In the genomic region with DNA sequence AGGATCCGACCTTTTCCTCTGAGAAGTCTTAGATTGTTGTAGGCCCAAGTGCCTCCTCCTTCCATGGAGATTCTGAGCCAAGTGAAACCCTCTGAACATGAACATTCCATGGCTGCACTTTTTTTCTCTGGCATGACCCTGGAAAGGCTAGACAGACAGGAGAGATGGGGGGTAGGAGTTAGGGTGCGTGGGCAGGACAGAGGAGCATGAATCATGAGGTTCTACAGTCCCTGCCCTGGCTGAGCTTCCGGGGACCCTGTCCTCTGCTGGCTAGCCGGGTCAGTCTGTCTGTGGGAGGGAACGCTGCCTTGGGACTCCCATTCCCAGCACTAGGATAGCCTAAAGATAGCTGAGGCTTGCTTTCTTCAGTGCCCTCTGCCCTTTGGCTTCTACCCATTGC, we compare ENCODE assay signal across 22 mouse cellular contexts. TPM values are rescaled to one million over a fixed set of nuclear protein-coding genes. Genes with fewer than 3 reads are reported as not detected.
DNase-seq lines count a peak whose midpoint lies in the region; ATAC-seq and TF ChIP-seq lines count a peak whose summit lies in the region.
"Had no signal": no experiment of that assay in that cellular context is flagged by ENCODE, and none has a peak within 500 bp of the region (broad histone marks: within the 10 kb centered on the region; RNA-seq: fewer than 3 reads in every experiment).

No protein-coding gene starts in this region.

- ATAC-seq in midbrain, embryonic 11.5 days (ENCODE audit: low FRiP score), result no peak
- no peak for ATAC-seq in midbrain, postnatal 0 days (ENCODE audit: low FRiP score)
- ATAC-seq: activated CD4-positive, CD25-positive, alpha-beta regulatory T cell, adult 4 months; CD4-positive, CD25-positive, alpha-beta regulatory T cell, adult 4 months; forebrain, embryonic 13.5 days; forebrain, embryonic 15.5 days; forebrain, postnatal 0 days; Patski had no signal

- H3K4me1 ChIP-seq in midbrain, embryonic 11.5 days (ENCODE audit: control insufficient read depth, insufficient read depth, low read length), result peaks cover 6% of the 10 kb centered on the region
- no peaks in the 10 kb centered on the region for H3K4me1 ChIP-seq in midbrain, postnatal 0 days (ENCODE audit: insufficient read depth, low read length)
- H3K4me1 ChIP-seq: embryonic facial prominence, embryonic 12.5 days had no signal

- 88% methylated on average over 5 of the region's 5 CpGs for WGBS in midbrain, embryonic 11.5 days
- WGBS in midbrain, postnatal 0 days, result 84% methylated on average over 5 of the region's 5 CpGs

- no peak overlapping the region for H3K27ac ChIP-seq in midbrain, embryonic 11.5 days (ENCODE audit: low read depth, low read length)
- H3K27ac ChIP-seq in midbrain, postnatal 0 days (ENCODE audit: low read depth, low read length), result no peak overlapping the region
- H3K27ac ChIP-seq: embryonic facial prominence, embryonic 10.5 days; embryonic facial prominence, embryonic 12.5 days; forebrain, embryonic 13.5 days; forebrain, embryonic 15.5 days had no signal

- DNase-seq in adrenal gland, adult 2 months, result peak; percentile 46
- no peak for DNase-seq in adrenal gland, postnatal 10 days
- DNase-seq in adrenal gland, postnatal 36 days, result peak; percentile 27 to 58
- DNase-seq in adrenal gland, postnatal 25 days, result no peak
- DNase-seq in midbrain, embryonic 11.5 days (ENCODE audit: low spot score, missing footprints), result peak; percentile 64
- DNase-seq in midbrain, postnatal 0 days (ENCODE audit: low spot score), result no peak
- DNase-seq: B cell, adult 2 months; cerebellum, adult 11-12 months; cerebellum, adult 2 months; cerebellum, adult 9-10 months; cerebellum, postnatal 10 days; cerebellum, postnatal 25 days; forebrain, postnatal 0 days had no signal

- no peaks in the 10 kb centered on the region for H3K27me3 ChIP-seq in midbrain, embryonic 11.5 days (ENCODE audit: control insufficient read depth, insufficient read depth, low read length)
- no peaks in the 10 kb centered on the region for H3K27me3 ChIP-seq in midbrain, postnatal 0 days (ENCODE audit: insufficient read depth, low read length)
- H3K27me3 ChIP-seq: CH12.LX; embryonic facial prominence, embryonic 12.5 days; forebrain, embryonic 13.5 days; forebrain, embryonic 15.5 days; Patski had no signal

- TF ChIP-seq CTCF in midbrain, postnatal 0 days (IDR thresholded peaks at IDR 0.05), result no peak

- no peak overlapping the region for H3K4me3 ChIP-seq in midbrain, embryonic 11.5 days (ENCODE audit: low read depth, low read length)
- H3K4me3 ChIP-seq in midbrain, postnatal 0 days (ENCODE audit: low read depth, low read length), result no peak overlapping the region
- H3K4me3 ChIP-seq: embryonic facial prominence, embryonic 10.5 days; embryonic facial prominence, embryonic 12.5 days; forebrain, embryonic 13.5 days; forebrain, embryonic 15.5 days had no signal

- H3K4me2 ChIP-seq in midbrain, embryonic 11.5 days, result no peak overlapping the region
- H3K4me2 ChIP-seq in midbrain, postnatal 0 days (ENCODE audit: low read depth, low read length, poor library complexity, severe bottlenecking), result no peak overlapping the region
- H3K4me2 ChIP-seq: embryonic facial prominence, embryonic 12.5 days; forebrain, embryonic 13.5 days; forebrain, embryonic 15.5 days had no signal

- no peaks in the 10 kb centered on the region for H3K36me3 ChIP-seq in midbrain, embryonic 11.5 days (ENCODE audit: control insufficient read depth, insufficient read depth, low read length)
- H3K36me3 ChIP-seq in midbrain, postnatal 0 days (ENCODE audit: insufficient read depth, low read length), result peaks cover 7% of the 10 kb centered on the region; the same call in 1 of the 2 replicates
- H3K36me3 ChIP-seq: forebrain, embryonic 15.5 days had no signal

- no peaks in the 10 kb centered on the region for H3K9me3 ChIP-seq in midbrain, embryonic 11.5 days (ENCODE audit: control insufficient read depth, low read length)
- no peaks in the 10 kb centered on the region for H3K9me3 ChIP-seq in midbrain, postnatal 0 days (ENCODE audit: low read length)
- H3K9me3 ChIP-seq: embryonic facial prominence, embryonic 10.5 days; embryonic facial prominence, embryonic 12.5 days; forebrain, embryonic 13.5 days; forebrain, embryonic 15.5 days; G1E had no signal

- no peak overlapping the region for H3K9ac ChIP-seq in midbrain, embryonic 11.5 days (ENCODE audit: low read length)
- H3K9ac ChIP-seq in midbrain, postnatal 0 days (replicated peaks; ENCODE audit: low read length, poor library complexity, severe bottlenecking), result no peak overlapping the region
- H3K9ac ChIP-seq: embryonic facial prominence, embryonic 12.5 days; forebrain, embryonic 13.5 days; forebrain, embryonic 15.5 days; forebrain, postnatal 0 days had no signal

RNA-seq across cellular contexts. Expression of gene Slc6a9, which starts 10.2 kb away (rescaled TPM):
- 10 to 100 TPM in 1 of 2 experiments, 1 to 10 TPM in 1; 9.0 to 14.5 TPM for total RNA-seq in adrenal gland, adult 2 months (2021)
- 29.7 and 39.7 TPM in 2 replicates for polyA plus RNA-seq in adrenal gland, adult 2 months (2012; rRNA removed)
- 1 to 10 TPM; 8.6 to 9.2 TPM for total RNA-seq in adrenal gland, postnatal 10 days (2021)
- 10 to 100 TPM in 1 of 2 experiments, 1 to 10 TPM in 1; 6.5 to 16.9 TPM for total RNA-seq in adrenal gland, postnatal 36 days (2021)
- 17.2 and 18.3 TPM in 2 replicates for total RNA-seq in adrenal gland, postnatal 25 days (2021)
- polyA plus RNA-seq in midbrain, embryonic 11.5 days (2014; fragmentation: Nextera tagmentation; extraction: Ambion mirVana), result 4.6 and 6.3 TPM in 2 replicates
- 71.2 and 105 TPM in 2 replicates for total RNA-seq in midbrain, postnatal 0 days (2014; rRNA removed)
- polyA plus RNA-seq in midbrain, postnatal 0 days (2015; fragmentation: Nextera tagmentation; extraction: Ambion mirVana), result 58.7 and 70.5 TPM in 2 replicates

RNA-seq across cellular contexts. Expression of gene Ccdc24, which starts 27.9 kb away (rescaled TPM):
- 1 to 10 TPM in 1 of 2 experiments, under 1 TPM in 1; 0.52 to 1.1 TPM for total RNA-seq in adrenal gland, adult 2 months (2021)
- polyA plus RNA-seq in adrenal gland, adult 2 months (2012; rRNA removed), result 2.4 and 2.5 TPM in 2 replicates
- total RNA-seq in adrenal gland, postnatal 10 days (2021), result under 1 TPM; 0.64 to 0.78 TPM
- under 1 TPM; 0.49 to 0.76 TPM for total RNA-seq in adrenal gland, postnatal 36 days (2021)
- total RNA-seq in adrenal gland, postnatal 25 days (2021), result 0.79 TPM in 1 of 2 replicates, not detected in the other
- 0.76 and 1.4 TPM in 2 replicates for polyA plus RNA-seq in midbrain, embryonic 11.5 days (2014; fragmentation: Nextera tagmentation; extraction: Ambion mirVana)
- total RNA-seq in midbrain, postnatal 0 days (2014; rRNA removed), result 2.0 and 9.0 TPM in 2 replicates
- 1.2 and 1.4 TPM in 2 replicates for polyA plus RNA-seq in midbrain, postnatal 0 days (2015; fragmentation: Nextera tagmentation; extraction: Ambion mirVana)
- total RNA-seq: G1E had no signal
- polyA plus RNA-seq: activated CD4-positive, CD25-positive, alpha-beta regulatory T cell, adult 4 months; CD4-positive, CD25-positive, alpha-beta regulatory T cell, adult 4 months; G1E had no signal

RNA-seq across cellular contexts. Expression of gene B4galt2, which starts 38.8 kb away (rescaled TPM):
- total RNA-seq in adrenal gland, adult 2 months (2021), result 10 to 100 TPM in 1 of 2 experiments, 1 to 10 TPM in 1; 8.7 to 12.1 TPM
- 63.8 and 65.8 TPM in 2 replicates for polyA plus RNA-seq in adrenal gland, adult 2 months (2012; rRNA removed)
- 10 to 100 TPM; 14.2 to 17.7 TPM for total RNA-seq in adrenal gland, postnatal 10 days (2021)
- total RNA-seq in adrenal gland, postnatal 36 days (2021), result 10 to 100 TPM in 1 of 2 experiments, 1 to 10 TPM in 1; 10.0 to 14.3 TPM
- 12.6 and 18.6 TPM in 2 replicates for total RNA-seq in adrenal gland, postnatal 25 days (2021)
- polyA plus RNA-seq in midbrain, embryonic 11.5 days (2014; fragmentation: Nextera tagmentation; extraction: Ambion mirVana), result 26.8 and 29.1 TPM in 2 replicates
- 238 and 337 TPM in 2 replicates for total RNA-seq in midbrain, postnatal 0 days (2014; rRNA removed)
- polyA plus RNA-seq in midbrain, postnatal 0 days (2015; fragmentation: Nextera tagmentation; extraction: Ambion mirVana), result 86.8 and 92.9 TPM in 2 replicates
- polyA plus RNA-seq: activated CD4-positive, CD25-positive, alpha-beta regulatory T cell, adult 4 months; CD4-positive, CD25-positive, alpha-beta regulatory T cell, adult 4 months had no signal

RNA-seq across cellular contexts. Expression of gene Atp6v0b, which starts 42.7 kb away (rescaled TPM):
- total RNA-seq in adrenal gland, adult 2 months (2021), result 100 to 1,000 TPM; 208 to 226 TPM
- 597 and 627 TPM in 2 replicates for polyA plus RNA-seq in adrenal gland, adult 2 months (2012; rRNA removed)
- 100 to 1,000 TPM; 145 to 149 TPM for total RNA-seq in adrenal gland, postnatal 10 days (2021)
- 100 to 1,000 TPM; 215 to 216 TPM for total RNA-seq in adrenal gland, postnatal 36 days (2021)
- 231 and 241 TPM in 2 replicates for total RNA-seq in adrenal gland, postnatal 25 days (2021)
- polyA plus RNA-seq in midbrain, embryonic 11.5 days (2014; fragmentation: Nextera tagmentation; extraction: Ambion mirVana), result 214 and 216 TPM in 2 replicates
- 607 and 625 TPM in 2 replicates for total RNA-seq in midbrain, postnatal 0 days (2014; rRNA removed)
- polyA plus RNA-seq in midbrain, postnatal 0 days (2015; fragmentation: Nextera tagmentation; extraction: Ambion mirVana), result 667 and 754 TPM in 2 replicates

RNA-seq across cellular contexts. Expression of gene Dph2, which starts 47.4 kb away (rescaled TPM):
- 1 to 10 TPM; 9.5 to 9.7 TPM for total RNA-seq in adrenal gland, adult 2 months (2021)
- polyA plus RNA-seq in adrenal gland, adult 2 months (2012; rRNA removed), result 16.5 and 18.9 TPM in 2 replicates
- total RNA-seq in adrenal gland, postnatal 10 days (2021), result 1 to 10 TPM; 5.6 to 7.0 TPM
- 1 to 10 TPM; 9.2 to 9.4 TPM for total RNA-seq in adrenal gland, postnatal 36 days (2021)
- total RNA-seq in adrenal gland, postnatal 25 days (2021), result 10.6 and 14.2 TPM in 2 replicates
- 23.9 and 27.7 TPM in 2 replicates for polyA plus RNA-seq in midbrain, embryonic 11.5 days (2014; fragmentation: Nextera tagmentation; extraction: Ambion mirVana)
- 13.8 and 23.3 TPM in 2 replicates for total RNA-seq in midbrain, postnatal 0 days (2014; rRNA removed)
- 13.3 and 15.9 TPM in 2 replicates for polyA plus RNA-seq in midbrain, postnatal 0 days (2015; fragmentation: Nextera tagmentation; extraction: Ambion mirVana)

Comparison
In these comparisons a context has a peak if more than half of its experiments do, and no peak if none do; other contexts are left out.
1. DNase-seq: peak in adrenal gland, adult 2 months (single experiment), adrenal gland, postnatal 36 days (2 of 2) and midbrain, embryonic 11.5 days (single experiment); none in adrenal gland, postnatal 10 days (single experiment), adrenal gland, postnatal 25 days (single experiment) and midbrain, postnatal 0 days (single experiment).
2. RNA of gene B4galt2, which starts 38.8 kb away (total RNA-seq): 238 to 337 TPM in midbrain, postnatal 0 days; 12.6 to 18.6 TPM in adrenal gland, postnatal 25 days, 14.2 to 17.7 TPM in adrenal gland, postnatal 10 days, 10.0 to 14.3 TPM in adrenal gland, postnatal 36 days and 8.7 to 12.1 TPM in adrenal gland, adult 2 months; every median in the first group is over 10 times any median in the second.